Mouse (Mus musculus): ENCODE measurements around the gene Zfp655. TPM values are rescaled to one million over a fixed set of nuclear protein-coding genes. Genes with fewer than 3 reads are reported as not detected.
"Not testable (repeated sequence)": the region's sequence is repeated elsewhere in the genome, so short reads cannot be mapped to it uniquely, and the experiment has no call there.

Gene Zfp655
- polyA plus RNA-seq (2017; shearing (Covaris generic)) = 10 to 100 TPM; 59.5 to 61.1 TPM

DNA sequence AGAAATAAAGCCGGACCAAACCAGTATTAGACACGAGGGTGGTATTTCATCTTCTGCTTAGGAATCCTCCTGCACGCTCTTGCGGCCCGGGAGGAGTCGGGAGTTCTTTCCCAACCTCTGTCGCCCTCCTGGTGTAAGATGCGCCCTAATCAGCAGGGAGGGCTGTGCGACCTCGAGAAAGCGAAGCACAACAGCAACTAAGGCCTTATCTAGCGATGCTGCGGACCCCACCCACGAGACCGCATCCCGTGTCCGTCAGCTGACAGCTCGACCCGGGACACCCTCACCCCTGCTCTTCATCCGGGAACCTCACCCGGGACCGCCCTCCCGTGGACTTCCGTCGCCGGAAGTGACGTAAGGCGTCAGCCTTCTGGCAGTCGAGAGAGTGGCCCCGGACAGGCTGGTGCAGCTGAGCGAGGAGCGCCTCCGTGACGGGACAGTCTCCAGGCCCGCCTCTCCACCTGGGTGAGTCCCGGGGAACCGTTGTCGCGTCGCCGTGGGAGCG lies at the start of gene Zfp655:
Gene Zfp655, plus strand, starts transcription at position 349 of the 505 bp plus-strand sequence.
- ATAC-seq = peak; percentile 92

DNA sequence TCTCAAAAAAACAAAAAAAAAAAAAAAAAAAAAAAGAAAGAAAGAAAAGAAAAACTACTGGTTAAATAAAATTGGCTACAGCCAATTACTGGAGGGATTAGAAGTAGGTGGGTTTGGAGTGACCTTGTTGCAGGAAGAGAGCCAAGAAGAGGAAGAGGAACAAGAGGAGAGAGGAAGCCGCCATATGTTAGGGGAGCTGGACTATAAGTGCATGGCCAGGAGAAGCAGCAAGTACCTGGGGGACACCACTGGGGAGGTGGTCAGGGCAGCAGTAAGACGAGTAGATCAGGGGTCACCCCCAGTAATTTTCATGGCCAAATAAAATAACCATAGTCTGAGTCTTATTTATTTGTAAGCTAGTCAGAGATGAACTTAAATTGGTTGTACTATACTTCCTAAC lies 46.3 kb upstream of the Zfp655 start:
- ATAC-seq = no peak

DNA sequence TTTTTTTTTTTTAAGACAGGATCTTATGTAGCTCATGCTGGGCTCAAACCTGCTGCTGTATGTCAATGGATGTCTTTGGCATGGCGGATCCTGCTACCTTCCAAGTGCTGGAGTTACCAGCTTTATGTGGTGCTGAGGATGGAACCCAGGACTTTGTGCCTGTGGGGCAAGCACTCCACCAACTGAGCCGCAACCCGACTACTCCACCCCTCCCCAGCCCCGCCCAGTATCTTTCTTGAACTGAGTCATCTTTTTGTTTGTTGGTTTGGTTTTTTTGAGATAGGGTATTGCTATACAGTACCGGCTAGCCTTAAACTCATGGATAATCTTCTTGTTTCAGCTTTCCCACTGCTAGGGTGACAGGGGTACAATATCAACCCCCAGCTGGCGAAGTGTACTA lies 42.1 kb upstream of the Zfp655 start:
- no peak for ATAC-seq

DNA sequence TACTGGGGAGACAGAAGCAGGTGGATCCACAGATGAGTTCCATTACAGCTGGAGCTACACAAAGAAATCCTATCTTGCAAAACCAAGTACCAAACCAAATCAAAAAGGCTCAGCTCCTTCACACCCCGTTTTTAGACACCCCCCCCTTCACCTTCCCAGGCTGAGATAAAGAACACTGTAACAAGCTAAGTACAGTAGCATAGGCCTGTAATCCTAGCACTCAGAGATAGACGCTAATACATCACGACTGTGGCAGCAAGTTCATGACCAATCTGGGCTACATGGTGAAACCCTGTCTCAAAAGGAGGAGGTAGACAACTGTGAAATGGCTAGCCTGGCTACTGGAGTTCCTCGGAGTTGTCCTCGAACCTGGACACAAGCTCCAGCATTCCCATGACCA lies 41.1 kb upstream of the Zfp655 start:
- no peak for ATAC-seq

DNA sequence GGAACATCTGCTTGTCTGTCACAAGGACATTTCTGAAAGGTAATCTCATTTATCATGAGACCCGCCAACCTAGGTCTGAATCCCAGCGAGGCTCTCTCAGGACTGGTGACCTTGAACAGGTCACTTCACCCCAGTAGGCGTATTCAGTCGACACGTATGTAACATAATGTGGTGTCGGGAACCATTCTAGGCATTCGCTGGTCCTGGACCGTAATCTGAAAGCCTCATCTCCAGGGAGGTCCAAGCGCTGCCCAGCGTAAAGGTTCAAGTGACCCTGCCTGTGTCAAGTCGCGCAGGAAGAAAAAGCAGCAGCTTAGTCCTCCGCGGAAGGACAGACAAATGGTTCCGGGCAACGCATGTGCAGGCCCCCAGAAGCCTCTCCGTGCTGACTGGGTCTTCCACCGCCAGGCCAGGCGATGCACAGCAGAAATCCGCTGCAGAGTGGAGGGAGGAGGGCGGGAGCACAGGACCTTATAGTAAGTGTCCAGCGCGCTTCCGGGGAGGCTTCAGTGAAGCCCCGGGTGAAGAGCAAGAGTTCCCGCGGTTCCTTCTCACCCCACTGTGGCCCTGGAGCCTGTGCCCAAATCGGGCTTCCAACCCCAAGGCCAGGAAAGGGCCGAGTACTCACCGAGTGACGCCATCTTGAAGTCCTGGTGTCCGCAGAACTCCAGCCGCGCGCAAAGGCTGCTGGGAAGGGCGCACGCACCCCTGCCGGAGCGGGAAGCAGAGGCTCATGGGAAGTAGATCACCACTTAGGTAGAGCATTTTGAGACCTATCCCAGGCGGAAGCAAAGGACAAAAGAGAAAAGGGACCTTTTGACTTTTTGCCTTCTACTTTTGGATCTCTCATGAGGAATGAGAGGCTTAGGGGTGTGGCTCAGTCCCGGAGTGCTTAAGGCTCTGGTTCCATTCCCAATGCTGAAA lies 40.4 kb upstream of the Zfp655 start:
- ATAC-seq = peak; percentile 81

DNA sequence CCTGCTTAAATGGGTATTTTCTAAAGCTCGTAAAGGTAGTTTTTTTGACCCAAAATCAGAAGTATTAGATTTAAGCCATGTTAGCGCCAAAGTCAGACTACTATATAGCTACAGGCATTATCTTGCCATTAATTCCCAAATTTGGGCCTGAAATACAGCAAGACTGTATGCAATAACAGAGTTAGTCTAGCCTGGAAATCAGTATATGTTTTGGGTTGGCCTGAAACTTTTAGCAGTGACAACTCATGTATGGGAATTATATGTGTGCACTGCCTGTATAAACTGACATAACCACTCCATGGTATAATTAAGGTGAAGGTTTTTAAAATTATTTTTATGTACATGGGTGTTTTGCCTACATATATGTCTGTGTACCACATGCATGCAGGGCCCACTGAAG lies 39.6 kb upstream of the Zfp655 start, which contains the start of gene Atp5j2:
Gene Atp5j2, minus strand, starts transcription at position 101 of the 400 bp plus-strand sequence.
- ATAC-seq = no peak

DNA sequence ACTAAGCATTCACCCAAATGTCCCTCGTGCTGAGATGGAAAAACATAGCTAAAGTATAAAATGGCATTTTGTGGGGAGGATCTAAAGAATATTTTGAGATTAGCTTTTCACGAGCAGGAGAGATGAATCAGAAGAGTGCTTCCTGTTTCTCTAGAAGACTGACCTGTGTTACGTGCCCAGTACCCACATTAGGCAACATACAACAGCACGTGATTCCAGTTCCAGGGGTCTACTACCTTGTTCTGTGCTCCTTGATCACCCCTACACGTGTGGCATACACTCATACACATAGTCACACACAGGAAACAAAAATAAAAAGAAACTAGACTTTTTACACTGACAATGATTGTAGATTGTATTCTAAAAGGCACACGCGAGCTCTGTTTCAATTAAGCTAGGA lies 31.1 kb upstream of the Zfp655 start:
- no peak for ATAC-seq

DNA sequence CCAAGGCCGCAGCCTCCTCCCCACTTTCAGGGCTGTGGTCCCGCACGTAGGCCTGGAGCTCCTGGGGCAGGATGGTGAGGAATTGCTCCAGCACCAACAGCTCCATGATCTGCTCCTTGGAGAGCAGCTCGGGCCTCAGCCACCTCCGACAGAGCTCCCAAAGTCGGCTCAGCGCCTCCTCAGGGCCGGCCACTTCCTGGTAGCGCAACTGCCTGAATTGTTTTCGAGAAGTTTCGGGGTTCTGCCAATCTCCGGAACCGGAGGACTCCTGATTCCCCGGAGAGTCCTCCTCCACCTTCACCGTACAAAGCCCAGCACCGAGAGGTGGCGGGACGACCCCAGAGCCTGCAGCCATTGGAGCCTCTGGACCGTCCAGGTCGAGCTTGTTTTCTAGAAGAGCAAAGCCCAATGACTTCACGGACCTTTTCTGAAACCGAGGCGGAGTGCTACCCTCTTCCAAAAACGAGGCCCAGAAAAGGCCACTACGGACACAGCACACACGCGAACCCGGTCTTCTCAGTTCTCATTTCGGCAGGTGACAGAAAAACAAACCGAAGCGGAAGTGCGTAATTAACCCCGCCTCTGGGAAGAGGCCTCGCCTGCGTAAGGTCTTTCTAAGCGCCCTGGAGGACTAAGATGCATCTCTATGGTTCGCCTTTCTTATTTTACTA lies 30.1 kb upstream of the Zfp655 start, which contains the start of gene Zkscan14:
Gene Zkscan14, minus strand, starts transcription at position 548 of the 671 bp plus-strand sequence.
- peak; percentile 65 for ATAC-seq

DNA sequence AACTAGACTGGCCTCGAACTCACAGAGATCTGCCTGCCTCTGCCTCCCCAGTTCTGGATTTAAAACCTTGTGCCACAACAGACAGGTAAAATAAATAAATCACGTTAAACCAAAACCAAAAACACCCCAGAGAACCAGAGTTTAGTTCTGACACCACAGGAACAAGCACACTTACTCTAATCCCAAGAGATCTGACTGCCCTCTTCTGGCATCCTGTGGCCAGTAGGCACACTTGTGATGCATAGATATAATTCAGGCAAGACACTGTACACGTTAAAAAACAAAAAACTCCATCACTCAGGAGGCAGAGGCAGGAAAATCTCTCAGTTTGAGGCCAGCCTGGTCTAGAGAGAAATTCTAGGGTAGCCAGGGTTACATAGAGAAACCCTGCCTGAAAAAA lies 29.1 kb upstream of the Zfp655 start:
- no peak for ATAC-seq

DNA sequence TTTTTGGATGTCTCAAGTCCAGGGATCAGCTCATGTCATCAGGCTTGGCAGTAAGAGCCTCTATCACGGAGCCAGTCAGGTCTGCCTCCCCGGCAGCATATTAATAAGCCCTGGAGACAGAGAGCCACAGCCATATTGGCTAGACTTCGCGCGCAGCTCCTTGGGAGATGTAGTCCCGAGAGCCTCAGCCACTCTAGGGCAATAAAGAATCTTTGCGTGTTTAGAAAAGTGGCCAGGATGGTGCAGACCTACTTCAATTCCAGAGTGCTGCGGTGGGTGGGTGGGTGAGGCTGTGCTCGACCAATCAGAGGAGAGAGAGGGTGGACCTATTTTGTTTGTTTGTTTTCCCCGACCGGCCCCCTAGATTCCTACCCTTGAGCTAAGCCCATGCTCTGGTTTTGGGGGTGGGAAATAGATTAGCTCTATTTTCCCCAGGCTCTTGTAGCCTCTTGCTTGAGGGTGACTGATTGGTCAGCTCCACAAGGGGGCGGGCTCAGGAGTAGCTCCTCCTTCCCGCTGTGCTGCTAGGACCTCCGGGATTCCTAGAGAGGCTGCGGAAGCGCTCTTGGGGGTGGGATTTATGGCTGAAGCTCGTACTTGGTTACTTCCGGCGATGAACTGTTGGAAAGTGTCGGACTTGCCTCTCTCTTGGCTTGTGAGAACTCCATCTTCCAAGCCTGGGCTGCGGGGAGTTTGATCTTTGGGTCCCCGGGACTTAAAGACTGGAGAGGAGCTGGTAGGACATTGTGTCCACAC lies 27.4 kb upstream of the Zfp655 start, which contains the start of gene Zkscan5:
Gene Zkscan5, plus strand, starts transcription at position 627 of the 756 bp plus-strand sequence.
- ATAC-seq = peak; percentile 75

DNA sequence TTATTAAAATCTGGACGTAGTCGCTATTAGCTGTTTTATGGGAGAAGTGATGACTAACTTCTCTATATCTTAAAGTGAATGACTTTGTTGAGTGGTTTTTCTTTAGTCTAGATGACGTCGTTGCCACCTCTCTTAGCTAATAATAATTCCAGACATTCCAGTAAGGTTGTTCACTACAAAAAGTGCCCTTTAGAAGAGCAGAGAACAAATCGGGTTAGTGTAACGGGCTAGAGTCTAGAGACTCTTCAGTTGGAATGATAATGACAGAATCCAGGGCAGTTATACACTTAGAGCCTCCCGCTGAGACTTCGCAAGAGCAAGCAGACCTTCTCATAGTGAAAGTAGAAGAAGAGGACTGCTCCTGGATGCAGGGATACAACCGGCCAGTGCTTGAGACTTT lies 26.5 kb upstream of the Zfp655 start:
- ATAC-seq = no peak

DNA sequence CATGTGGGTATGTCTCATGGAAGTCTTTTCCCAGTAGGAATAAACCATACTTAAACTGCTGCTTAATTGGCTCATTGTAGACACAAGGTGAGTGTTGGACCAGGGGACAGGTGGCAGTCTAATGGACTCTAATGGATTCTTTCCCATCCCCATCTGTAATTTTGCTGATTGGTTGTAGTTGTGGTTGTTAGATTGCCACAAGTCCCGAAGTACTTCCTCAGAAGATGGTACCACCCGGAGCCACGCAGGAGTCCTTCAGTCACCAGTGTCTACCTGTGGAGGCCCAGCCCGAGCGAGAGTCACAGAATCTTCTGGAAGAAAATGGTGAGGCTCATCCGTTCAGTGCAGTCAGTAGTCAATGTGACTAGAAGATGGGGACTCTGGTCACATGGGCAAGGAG lies 24.1 kb upstream of the Zfp655 start:
- no peak for ATAC-seq

DNA sequence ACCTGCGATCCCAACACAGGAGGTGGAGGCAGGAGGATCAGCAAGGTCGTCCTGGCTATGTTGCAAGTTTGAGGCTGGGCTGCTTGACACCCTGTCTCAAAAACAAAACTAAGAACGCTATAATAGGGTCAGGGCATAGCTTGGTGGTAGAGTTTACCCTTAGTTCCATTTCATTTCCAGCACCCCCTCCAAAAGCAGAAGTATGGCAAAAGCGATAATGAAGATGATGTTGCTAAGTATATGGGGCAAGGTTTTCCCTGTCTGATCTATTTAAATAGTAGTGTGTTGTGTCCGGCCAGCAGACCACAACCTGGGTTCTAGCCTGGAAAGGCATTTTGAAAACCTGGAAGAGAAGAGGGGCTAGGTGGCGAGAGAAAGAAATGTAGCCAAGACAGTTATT lies 23.6 kb upstream of the Zfp655 start:
- no peak for ATAC-seq

DNA sequence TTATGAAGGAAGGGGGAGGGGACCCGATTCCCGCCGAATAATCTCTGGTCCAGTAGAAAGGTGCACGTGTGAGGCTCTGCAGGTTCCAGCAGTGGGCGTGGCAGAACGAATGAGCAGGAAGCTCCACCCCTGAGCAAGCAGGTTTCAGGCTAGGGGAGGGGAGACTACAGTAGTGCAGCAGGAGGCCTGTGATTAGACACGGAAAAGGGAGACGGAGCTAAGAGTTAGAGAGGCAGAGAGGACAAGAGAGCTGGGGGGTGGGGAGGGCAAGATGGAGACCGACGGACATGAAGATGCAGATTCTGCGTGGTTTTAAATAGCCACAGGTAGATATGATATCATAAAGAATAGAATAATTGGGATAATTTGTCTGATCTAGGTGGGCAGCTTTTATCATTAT lies 23.1 kb upstream of the Zfp655 start:
- not testable (repeated sequence) for ATAC-seq

DNA sequence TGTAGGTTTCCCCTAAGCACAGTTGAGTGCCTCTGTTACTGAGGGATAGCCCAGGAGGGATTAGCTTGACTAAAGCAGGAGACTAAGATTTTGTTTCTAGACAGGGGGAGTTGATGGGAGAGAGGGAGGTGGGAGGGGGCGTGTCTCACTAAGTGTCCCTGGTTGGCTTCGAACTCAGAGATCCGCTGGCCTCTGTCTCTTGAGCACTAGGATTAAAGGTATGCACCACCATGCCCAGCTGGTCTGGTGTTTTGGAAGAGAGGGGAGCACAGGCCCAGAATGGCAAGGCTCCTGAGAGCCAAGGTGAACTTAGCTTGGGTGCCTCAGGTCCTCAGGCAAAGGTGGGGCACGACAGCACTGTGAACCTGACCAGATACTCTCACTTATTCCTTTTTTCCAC lies 20.2 kb upstream of the Zfp655 start:
- no peak for ATAC-seq

DNA sequence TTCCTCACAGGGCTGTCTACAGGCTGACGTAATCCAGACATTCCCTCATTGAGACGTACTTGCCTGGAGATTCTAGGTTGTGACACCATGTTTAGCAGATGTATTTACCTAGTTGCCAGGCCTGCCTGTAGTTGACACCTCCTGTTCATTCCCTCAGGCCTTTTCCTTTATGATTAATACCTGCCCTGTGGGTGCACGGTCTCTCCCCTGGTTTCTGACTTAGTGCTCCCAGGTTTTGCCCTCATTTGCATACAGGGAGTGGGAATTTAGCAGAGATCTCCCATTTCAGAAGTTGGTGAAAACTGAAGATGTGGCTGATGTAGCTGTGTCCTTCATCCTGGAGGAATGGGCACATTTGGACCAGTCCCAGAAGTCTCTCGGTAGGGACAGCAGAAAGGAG lies 19.3 kb upstream of the Zfp655 start:
- no peak for ATAC-seq

DNA sequence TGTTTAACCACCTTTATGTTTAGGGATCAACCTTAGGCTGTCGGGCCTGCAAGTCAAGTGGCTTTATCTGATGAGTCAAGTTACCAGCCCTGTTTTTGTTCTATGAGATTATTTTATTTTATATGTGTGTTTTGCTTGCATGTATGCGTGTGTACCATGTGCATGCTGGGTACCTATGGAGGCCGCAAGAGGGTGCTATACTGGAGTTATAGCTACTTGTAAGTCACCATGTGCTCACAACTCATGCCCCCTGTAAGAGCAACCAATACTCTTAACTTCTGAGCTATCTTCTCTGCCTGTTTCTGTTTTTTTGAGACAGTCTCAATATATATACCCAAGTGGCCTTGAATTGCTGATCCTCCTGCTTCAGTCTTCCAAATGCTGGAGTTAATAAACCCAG lies 18.0 kb upstream of the Zfp655 start:
- no peak for ATAC-seq

DNA sequence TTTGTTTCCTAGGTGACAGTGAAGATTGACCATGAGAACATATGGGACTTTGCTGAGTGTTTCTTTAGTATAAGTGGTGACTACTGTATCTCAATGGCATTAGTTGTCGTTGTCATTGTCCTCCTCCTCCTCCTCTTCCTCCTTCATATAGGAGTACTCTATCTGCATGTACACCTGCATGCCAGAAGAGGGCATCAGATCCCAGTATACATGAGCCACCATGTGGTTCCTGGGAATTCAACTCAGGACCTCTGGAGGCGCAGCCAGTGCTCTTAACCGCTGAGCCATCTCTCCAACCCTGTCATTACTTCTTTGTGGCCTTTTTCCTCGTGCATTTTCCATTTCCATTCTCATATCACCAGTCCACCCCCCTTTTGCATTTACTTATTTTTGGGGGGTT lies 16.8 kb upstream of the Zfp655 start:
- no peak for ATAC-seq

DNA sequence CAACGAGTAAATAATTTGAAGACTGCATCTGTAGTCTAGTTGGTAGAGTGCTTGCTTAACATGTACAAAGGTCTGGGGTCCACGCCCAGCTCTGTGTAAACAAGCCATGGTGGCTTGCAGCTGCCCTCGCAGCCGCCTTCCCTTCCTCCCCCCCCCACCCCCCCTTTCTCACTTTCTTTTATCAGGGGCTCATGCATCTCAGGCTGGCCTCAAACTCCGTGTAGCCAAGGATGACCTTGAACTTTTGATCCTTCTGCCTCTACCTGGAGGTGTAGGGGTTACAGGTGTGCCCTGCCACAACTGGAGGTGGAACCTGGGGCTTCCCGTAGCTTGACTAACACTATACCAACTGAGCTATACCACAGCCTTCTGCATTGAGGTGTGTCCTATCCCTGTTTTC lies 13.8 kb upstream of the Zfp655 start:
- no peak for ATAC-seq

DNA sequence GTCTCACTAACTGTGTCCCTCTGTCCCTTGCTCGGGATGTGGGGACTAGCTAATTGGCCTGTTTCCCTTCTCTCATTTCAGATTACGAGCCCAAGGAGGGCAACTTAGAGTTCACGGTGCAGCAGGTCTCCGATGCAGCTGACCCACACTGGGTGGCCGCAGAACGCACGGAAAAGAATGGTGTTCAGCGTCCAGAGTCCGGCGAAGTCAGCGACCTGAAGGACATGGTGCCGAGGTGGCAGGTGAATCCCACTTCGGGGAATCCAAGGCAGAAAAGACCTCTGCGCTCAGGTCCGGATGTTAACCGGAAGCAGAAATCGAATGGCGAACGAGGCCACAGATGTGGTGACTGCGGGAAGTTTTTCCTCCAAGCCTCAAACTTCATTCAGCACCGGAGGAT lies 13.3 kb upstream of the Zfp655 start:
- no peak for ATAC-seq

DNA sequence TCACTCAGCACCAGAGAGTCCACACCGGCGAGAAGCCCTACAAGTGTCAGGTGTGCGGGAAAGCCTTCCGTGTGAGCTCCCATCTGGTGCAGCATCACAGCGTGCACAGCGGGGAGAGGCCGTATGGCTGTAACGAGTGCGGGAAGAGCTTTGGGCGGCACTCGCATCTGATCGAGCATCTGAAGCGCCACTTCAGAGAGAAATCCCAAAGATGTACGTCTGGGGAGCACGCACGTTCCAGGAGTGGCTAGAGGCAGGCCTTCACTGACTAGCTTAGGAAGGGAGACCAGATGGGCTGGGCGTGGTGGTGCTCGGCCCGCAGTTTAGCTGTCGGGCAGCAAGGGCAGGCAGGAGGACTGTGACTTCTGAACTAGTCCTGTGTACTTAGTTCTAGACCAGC lies 12.8 kb upstream of the Zfp655 start:
- ATAC-seq = no peak

DNA sequence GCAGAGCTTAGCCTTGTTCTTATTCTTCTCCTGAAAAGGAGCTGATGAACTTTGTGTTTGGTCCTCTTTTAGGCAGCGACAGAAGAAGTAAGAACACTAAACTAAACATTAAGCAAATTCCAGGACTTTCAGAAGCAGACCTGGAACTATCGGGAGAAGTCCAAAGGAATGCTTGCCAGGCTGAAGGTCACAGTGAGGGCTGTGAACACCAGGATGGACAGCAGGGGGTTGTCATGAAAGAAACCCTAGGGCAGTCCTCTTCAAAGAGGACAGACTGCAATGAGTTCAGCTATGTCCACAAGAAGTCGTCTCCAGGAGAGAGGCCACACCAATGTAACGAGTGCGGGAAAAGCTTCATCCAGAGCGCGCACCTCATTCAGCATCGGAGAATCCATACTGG lies 11.5 kb upstream of the Zfp655 start:
- no peak for ATAC-seq

DNA sequence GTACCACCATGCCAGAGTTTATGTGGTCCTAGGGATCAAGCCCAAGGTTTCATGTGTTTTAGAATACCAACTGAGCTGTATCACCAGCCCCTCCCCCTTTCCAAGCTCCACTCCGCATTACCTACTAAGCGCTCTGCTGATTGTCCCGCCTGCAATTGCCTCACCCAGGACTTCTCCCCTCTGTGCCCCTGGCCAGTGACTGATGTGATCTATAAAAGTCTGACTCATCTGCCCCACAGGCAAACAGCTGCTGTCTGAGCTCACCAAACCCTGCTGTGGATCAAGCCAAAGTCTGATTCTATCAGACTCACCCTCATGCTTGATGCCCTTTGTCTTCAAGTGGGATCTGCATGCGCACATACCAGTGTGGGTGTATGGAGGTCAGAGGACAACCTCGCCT lies 8.7 kb upstream of the Zfp655 start:
- ATAC-seq = no peak

Data from activated CD4-positive, CD25-positive, alpha-beta regulatory T cell, adult 4 months (primary cell).